Mouse (Mus musculus): ENCODE data around the gene 2610042L04Rik.
"Not testable (repeated sequence)": the region's sequence is repeated elsewhere in the genome, so short reads cannot be mapped to it uniquely, and the experiment has no call there.

The 2610042L04Rik gene

GRCm38 (mm10) chr14:4334476-4335080, at the start of gene 2610042L04Rik:
2610042L04Rik (plus strand) TSS chr14:4334763.
- DNase-seq (ENCODE audit: low read depth, low spot score): not testable (repeated sequence)

GRCm38 (mm10) chr14:4316983-4317382, 17.6 kb upstream of the 2610042L04Rik start, which contains the start of gene Gm3149:
Gm3149 (plus strand) TSS chr14:4317283.
- not testable (repeated sequence) for DNase-seq (ENCODE audit: low read depth, low spot score)

GRCm38 (mm10) chr14:4335506-4335905, 943 bp downstream of the 2610042L04Rik start:
- DNase-seq (ENCODE audit: low read depth, low spot score): not testable (repeated sequence)

- DNase-seq (ENCODE audit: low read depth, low spot score): not testable (repeated sequence)
These were observed 34.4 kb downstream of the 2610042L04Rik start for GRCm38 (mm10) chr14:4368991-4369390.

- not testable (repeated sequence) for DNase-seq (ENCODE audit: low read depth, low spot score)
These were observed 35.1 kb downstream of the 2610042L04Rik start for GRCm38 (mm10) chr14:4369691-4370090.

GRCm38 (mm10) chr14:4377871-4378270, 43.3 kb downstream of the 2610042L04Rik start:
- not testable (repeated sequence) for DNase-seq (ENCODE audit: low read depth, low spot score)

GRCm38 (mm10) chr14:4385606-4386005, 51.0 kb downstream of the 2610042L04Rik start:
- not testable (repeated sequence) for DNase-seq (ENCODE audit: low read depth, low spot score)

GRCm38 (mm10) chr14:4392841-4393530, 58.4 kb downstream of the 2610042L04Rik start:
- not testable (repeated sequence) for DNase-seq (ENCODE audit: low read depth, low spot score)

GRCm38 (mm10) chr14:4397226-4397625, 62.7 kb downstream of the 2610042L04Rik start, which contains the start of gene Gm3159:
Gm3159 (plus strand) TSS chr14:4397526.
- not testable (repeated sequence) for DNase-seq (ENCODE audit: low read depth, low spot score)

GRCm38 (mm10) chr14:4398624-4399023, 64.1 kb downstream of the 2610042L04Rik start:
- not testable (repeated sequence) for DNase-seq (ENCODE audit: low read depth, low spot score)

GRCm38 (mm10) chr14:4400115-4400789, 65.7 kb downstream of the 2610042L04Rik start:
- DNase-seq (ENCODE audit: low read depth, low spot score): not testable (repeated sequence)

GRCm38 (mm10) chr14:4401245-4401644, 66.7 kb downstream of the 2610042L04Rik start:
- not testable (repeated sequence) for DNase-seq (ENCODE audit: low read depth, low spot score)

- not testable (repeated sequence) for DNase-seq (ENCODE audit: low read depth, low spot score)
These were observed 69.3 kb downstream of the 2610042L04Rik start for GRCm38 (mm10) chr14:4403840-4404239.
